Mouse (Mus musculus) small intestine, adult 2 months (tissue): ENCODE results near the gene Ogfod3. TPM values are rescaled to one million over a fixed set of nuclear protein-coding genes. Genes with fewer than 3 reads are reported as not detected.

Experiments
- H3K27ac ChIP-seq: fragments of 200-500 bp; 2 replicates; pipeline ENCODE4 v1.5.1; 2012; ENCODE audit warnings: low read depth, low read length, control low read depth, inconsistent platforms; ENCODE audit not compliant: insufficient read depth
- H3K27me3 ChIP-seq: fragments of 200-500 bp; 2 replicates; pipeline ENCODE4 v1.6.1; 2012; ENCODE audit warnings: mild to moderate bottlenecking, moderate library complexity, low read length, inconsistent platforms; ENCODE audit not compliant: control insufficient read depth, insufficient read depth
- H3K36me3 ChIP-seq: fragments of 200-500 bp; 2 replicates; pipeline ENCODE4 v1.6.1; 2012; ENCODE audit warnings: mild to moderate bottlenecking, low read length, control low read depth, inconsistent platforms; ENCODE audit not compliant: control insufficient read depth, insufficient read depth
- H3K4me1 ChIP-seq: fragments of 200-500 bp; 2 replicates; pipeline ENCODE4 v1.6.1; 2012; ENCODE audit warnings: low read length, inconsistent platforms, mixed read lengths; ENCODE audit not compliant: control insufficient read depth, insufficient read depth, insufficient read length
- H3K4me3 ChIP-seq: fragments of 200-500 bp; 2 replicates; pipeline ENCODE4 v1.5.1; 2012; ENCODE audit warnings: low read depth, mild to moderate bottlenecking, control low read depth, inconsistent platforms, low read length, moderate library complexity
- CTCF ChIP-seq: fragments of 200-500 bp; IDR thresholded peaks from 2 replicates; pipeline ENCODE4 v1.5.1; 2012; ENCODE audit warnings: low read depth, mild to moderate bottlenecking, control low read depth, inconsistent platforms, low read length, moderate library complexity, mixed read lengths; ENCODE audit not compliant: insufficient replicate concordance, insufficient read length; ENCODE audit errors: extremely low read depth
- POLR2A ChIP-seq: fragments of 200-500 bp; IDR thresholded peaks from 2 replicates; pipeline ENCODE4 v1.6.1; 2012; ENCODE audit warnings: low read depth, mild to moderate bottlenecking, control low read depth, inconsistent platforms, low read length, moderate library complexity
- WGBS: fragments of 180-500 bp; shearing (Covaris S2); methylation state at CpG from one replicate; pipeline ENCODE4 v1.1.7; 2018; 5-methylcytosine and 5-hydroxymethylcytosine counted together
- polyA plus RNA-seq: library from polyadenylated mRNA; depleted of rRNA; stranded (reverse); fragments of >200 nt; gene quantifications from 2 replicates; pipeline ENCODE4 v1.2.3, GENCODE M21; 2012

Ogfod3 gene
- polyA plus RNA-seq, 1 experiment = 13.1 TPM

DNA sequence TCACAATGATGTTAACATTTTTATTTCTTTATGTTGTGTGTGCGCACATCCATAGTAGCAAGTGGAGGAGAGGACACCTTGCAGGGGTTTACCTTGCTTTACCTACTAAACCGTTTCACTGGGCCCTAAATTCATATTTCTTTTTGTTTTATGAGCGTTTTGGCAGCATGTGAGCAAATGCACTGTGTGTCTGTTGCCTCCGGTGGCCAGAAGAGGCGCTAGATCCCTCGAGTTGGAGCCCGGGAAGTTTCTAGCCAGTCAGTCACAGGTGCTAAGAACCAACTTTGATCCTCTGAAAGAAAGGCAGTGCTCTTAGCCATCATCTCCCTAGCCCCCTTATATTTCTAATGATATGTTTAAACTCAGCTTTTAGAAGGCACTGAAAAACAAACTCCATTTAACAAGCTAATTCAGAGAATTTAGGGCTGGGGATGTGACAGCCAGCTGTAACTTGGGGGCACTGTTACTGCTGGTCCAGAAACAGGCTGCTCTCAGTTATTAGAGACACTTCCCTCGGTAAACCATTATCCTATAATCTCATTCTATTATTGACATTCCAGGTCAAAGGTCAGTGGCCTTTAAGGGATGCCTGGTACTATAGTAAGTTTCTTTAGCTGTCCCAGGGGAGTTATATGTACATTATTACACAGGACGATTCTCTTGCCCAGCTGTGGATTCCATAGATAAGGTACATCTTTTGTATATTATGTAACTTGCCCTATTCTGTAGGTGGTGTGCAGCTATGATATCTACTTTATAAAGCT, 31.1 kb upstream of the Ogfod3 start:
- 18% methylated on average over 9 of the region's 9 CpGs for WGBS
- no peak for TF ChIP-seq POLR2A
- TF ChIP-seq CTCF = peak; percentile 60; the same call in 1 of the 2 replicates
- Histone ChIP-seq H3K36me3 (peaks cover 8% of the 10 kb centered on the region; the same call in 1 of the 2 replicates), H3K27ac (peak overlapping the region; percentile 99; the same call in 1 of the 2 replicates), H3K4me3 (no peak overlapping the region), H3K27me3 (no peaks in the 10 kb centered on the region), H3K4me1 (peaks cover 2% of the 10 kb centered on the region; the same call in 1 of the 2 replicates)

DNA sequence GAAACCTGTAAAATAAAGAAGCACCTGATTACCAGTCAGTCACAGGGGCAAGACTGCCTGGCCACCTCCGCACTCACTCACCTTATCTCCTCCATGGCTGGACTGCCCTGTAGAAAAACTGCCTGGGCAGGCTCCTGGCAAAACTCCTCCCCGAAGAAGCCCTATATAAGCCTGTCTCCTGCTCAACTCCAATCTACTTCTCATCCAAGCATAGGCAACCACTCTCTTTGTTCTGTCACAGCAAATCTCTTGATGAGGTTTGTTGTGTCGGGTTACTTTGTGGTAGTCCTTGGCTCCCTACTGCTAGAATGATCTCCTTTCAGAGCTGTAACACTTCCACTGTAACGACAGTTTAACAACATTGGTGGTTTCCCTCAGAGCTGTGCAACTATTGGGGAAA, 28.2 kb upstream of the Ogfod3 start:
- H3K27me3 ChIP-seq = no peaks in the 10 kb centered on the region
- peaks cover 10% of the 10 kb centered on the region; the same call in 1 of the 2 replicates for H3K4me1 ChIP-seq
- TF ChIP-seq CTCF (no peak), POLR2A (no peak)
- H3K27ac ChIP-seq = no peak overlapping the region
- WGBS = 64% methylated on average over 4 of the region's 4 CpGs
- no peak overlapping the region for H3K4me3 ChIP-seq
- H3K36me3 ChIP-seq = no peaks in the 10 kb centered on the region

GRCm38 (mm10) chr11:121231628-121232291, 27.2 kb upstream of the Ogfod3 start:
- H3K27ac ChIP-seq = no peak overlapping the region
- no peak for TF ChIP-seq CTCF
- 59% methylated on average over 4 of the region's 4 CpGs for WGBS
- H3K27me3 ChIP-seq = no peaks in the 10 kb centered on the region
- H3K4me3 ChIP-seq = no peak overlapping the region
- peaks cover 10% of the 10 kb centered on the region; the same call in 1 of the 2 replicates for H3K4me1 ChIP-seq
- 0 out of 2 replicates have a peak, but pooled peaks cover 2% of the 10 kb centered on the region for H3K36me3 ChIP-seq

DNA sequence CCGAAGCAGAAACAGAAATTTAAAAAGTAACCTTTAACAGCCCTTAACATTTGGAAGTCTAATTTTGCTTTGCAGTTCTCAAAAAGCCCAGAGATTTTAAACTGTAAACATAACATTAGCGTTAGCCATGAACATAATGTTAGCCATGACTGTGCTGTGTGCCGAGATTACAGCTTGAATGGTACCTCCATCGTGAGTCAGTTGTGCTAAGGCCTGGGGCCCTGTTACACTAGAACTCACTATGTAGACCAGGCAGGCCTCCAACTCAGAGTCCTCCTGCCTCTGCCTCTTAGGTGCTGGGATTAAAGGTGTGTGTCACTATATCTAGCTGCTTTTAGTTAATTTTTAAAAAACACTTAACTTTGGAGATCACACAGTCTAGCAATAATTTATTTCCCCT, 26.7 kb upstream of the Ogfod3 start:
- Histone ChIP-seq H3K27ac (no peak overlapping the region), H3K27me3 (no peaks in the 10 kb centered on the region), H3K4me3 (no peak overlapping the region), H3K4me1 (peaks cover 10% of the 10 kb centered on the region; the same call in 1 of the 2 replicates), H3K36me3 (peaks cover 7% of the 10 kb centered on the region; the same call in 1 of the 2 replicates)
- WGBS = 76% methylated on average over 4 of the region's 4 CpGs
- TF ChIP-seq CTCF (no peak), POLR2A (no peak)

- TF ChIP-seq CTCF = peak; percentile 35; the same call in 1 of the 2 replicates
- TF ChIP-seq POLR2A = peak; percentile 22; the same call in 1 of the 2 replicates
- Histone ChIP-seq H3K27me3 (no peaks in the 10 kb centered on the region), H3K4me1 (peaks cover 10% of the 10 kb centered on the region; the same call in 1 of the 2 replicates), H3K36me3 (peaks cover 27% of the 10 kb centered on the region), H3K27ac (peak within 1 kb of the TSS; percentile 92), H3K4me3 (peak within 1 kb of the TSS; percentile 95)
- under 1% methylated on average over 23 of the region's 23 CpGs for WGBS
Measured at GRCm38 (mm10) chr11:121229018-121229439, 24.5 kb upstream of the Ogfod3 start, which contains the start of gene Cybc1. Gene Cybc1, minus strand, starts transcription at chr11:121229322.

DNA sequence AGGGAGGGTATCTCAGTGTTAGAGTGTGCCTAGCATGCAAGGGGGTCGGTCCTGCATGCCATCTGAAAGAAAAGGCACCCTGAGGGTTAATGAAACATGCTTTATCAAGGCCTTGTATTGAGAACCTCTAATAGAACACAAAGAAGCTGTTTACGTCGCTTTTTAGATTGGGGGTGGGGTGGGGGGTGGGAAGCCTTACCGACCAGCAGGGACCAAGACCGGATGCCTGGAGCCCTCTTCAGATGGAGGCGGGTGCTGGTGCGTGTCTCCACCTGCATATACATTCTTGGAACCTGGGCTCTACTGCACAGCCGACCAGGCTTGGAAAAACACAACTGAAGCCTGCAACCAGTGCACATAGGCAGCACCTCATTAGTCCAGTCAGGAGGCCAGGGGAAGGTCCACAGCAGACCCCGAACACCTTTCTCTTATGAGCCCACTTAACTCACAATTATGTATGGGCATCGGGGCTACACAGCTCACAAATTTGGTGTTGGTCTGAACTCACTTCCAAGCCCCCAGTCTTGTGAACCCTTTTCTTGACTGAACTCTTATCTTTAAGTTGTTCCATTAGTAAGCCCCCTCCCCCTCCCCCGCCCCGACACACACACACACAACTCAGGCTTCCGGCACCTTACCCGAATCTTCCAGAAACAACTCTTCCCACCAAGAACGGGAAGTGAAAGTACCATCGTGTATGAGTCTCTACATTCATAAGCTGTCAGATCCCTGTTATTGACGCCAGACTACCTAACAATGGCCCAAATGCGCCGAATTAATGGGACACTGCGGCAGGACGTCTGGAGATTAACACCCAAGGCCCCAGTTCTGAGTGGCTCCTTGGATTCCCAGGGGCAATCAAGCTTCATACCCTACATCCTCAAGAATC, 23.9 kb upstream of the Ogfod3 start:
- H3K36me3 ChIP-seq = peaks cover 34% of the 10 kb centered on the region
- H3K4me3 ChIP-seq = peak overlapping the region; percentile 95
- H3K27me3 ChIP-seq = no peaks in the 10 kb centered on the region
- peak overlapping the region; percentile 92 for H3K27ac ChIP-seq
- WGBS = 10% methylated on average over 21 of the region's 21 CpGs
- peaks cover 10% of the 10 kb centered on the region; the same call in 1 of the 2 replicates for H3K4me1 ChIP-seq
- TF ChIP-seq CTCF (no peak), POLR2A (no peak)
